Mouse (Mus musculus) c-Kit-positive CD71-positive TER-119-negative erythroid progenitor cells, embryonic 14.5 days (primary cell): Measurements from ENCODE around the gene Natd1.
A peak's percentile ranks its signal among the peaks of the same experiment; 100 is the strongest.

ENCODE experiments used
- DNase-seq: peaks from one replicate; pipeline ENCODE4 v3.0.0-alpha.2; 2013; ENCODE audit warnings: low read depth

The Natd1 gene

DNA sequence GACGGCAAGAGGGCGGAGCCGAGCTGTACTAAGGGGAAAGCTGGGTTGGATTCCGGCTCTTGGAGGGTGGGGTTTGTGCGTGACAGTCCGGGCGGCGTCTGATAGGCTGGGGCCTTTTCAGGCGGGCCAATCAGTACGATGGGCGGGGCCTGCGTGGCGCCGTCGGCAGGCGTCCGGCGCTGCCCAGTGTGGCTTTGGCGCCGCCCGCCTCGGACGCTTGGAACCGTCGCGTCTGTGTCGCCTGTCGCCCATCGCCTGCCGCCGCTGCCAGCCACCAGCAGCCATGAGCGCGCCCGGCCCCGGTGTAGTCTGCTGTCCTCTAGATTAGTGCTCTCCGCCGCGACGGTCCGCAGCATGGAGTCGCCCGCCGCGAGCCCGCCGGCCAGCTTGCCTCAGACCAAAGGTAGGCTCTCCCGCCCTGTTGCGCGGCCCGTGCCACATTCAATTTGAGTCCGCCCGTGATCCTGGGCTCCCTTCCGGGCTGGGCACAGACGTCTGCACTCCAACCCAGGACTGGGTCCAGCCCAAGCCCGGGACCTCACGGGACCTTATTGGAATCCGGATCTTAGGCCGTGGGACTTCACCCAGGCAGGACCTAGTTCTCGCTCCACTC, 17.4 kb upstream of the Natd1 start, which contains the start of gene Map2k3:
Map2k3 (plus strand) TSS at position 165 of the 613 bp plus-strand sequence.
- peak; percentile 93 for DNase-seq

- no peak for DNase-seq
Observed at GRCm38 (mm10) chr11:60931282-60931868, 16.8 kb upstream of the Natd1 start.

DNA sequence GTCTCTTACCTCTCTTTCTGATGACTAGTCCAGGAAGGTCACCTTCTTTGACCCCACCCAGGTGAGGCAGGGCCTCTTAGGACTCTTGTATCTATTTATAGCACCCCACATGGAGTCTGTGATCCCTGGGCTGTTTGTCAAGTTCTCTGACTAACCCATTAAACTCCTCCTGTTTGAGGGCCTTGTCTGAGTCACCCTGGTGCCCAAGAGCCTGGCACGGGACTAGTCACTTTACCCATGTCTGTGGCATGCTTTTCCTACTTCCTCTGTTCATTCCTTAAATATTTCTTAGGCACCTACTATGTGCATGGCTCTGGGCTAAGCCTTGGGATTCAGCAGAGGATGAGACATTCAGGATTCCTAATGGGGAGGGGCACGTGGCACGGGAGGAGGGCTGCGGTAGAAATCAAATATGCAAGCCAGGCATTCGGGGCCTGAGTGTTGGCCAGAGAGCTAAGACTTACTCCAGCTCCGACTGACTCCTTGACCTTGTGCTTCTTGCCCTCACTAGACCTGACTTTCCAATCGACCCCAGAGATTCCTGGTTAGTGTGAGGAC, 16.3 kb upstream of the Natd1 start:
- DNase-seq: no peak

GRCm38 (mm10) chr11:60927264-60927663, 12.7 kb upstream of the Natd1 start:
- peak; percentile 95 for DNase-seq

GRCm38 (mm10) chr11:60924981-60925380, 10.4 kb upstream of the Natd1 start:
- no peak for DNase-seq

- DNase-seq: peak; percentile 67
Observed at GRCm38 (mm10) chr11:60924498-60924897, 9.9 kb upstream of the Natd1 start.

DNA sequence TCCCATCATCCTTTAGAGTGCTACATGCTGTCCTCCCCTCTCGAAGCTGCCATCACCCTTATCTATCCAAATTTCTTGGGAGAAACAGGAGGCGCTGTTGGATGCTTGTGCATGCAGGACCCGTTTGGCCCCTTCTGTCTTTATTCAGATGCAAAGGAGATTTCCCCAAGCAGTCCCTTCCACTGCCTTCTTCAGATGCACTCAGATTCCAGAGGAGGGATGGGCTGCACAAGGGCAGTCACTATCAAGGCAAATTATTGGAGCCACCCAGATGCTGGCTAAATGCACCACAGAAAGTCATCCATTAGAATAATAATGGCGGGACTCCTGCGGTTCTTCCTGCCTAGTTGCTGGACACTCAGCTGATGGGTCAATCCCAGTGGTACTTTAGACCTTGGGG, 8.4 kb upstream of the Natd1 start:
- no peak for DNase-seq

DNA sequence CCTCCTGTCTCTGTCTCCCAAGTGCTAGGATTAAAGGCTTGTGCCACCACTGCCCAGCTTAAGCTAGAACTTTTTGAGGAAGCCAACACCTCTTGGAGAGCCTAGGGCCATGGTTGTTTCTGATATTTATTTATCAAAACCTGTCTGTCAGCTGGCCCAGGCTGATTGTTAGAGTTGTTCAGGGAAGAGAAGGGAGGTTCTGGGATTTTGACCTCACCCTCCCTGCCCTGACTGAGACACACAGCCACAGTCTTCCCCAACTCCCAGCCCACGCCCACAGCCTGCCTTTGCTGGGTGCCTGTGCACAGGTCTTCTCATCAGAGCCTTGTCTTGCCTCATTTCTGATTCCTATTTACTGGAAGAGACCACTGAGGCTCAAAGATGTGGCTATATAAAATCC, 7.6 kb upstream of the Natd1 start:
- DNase-seq: no peak

DNA sequence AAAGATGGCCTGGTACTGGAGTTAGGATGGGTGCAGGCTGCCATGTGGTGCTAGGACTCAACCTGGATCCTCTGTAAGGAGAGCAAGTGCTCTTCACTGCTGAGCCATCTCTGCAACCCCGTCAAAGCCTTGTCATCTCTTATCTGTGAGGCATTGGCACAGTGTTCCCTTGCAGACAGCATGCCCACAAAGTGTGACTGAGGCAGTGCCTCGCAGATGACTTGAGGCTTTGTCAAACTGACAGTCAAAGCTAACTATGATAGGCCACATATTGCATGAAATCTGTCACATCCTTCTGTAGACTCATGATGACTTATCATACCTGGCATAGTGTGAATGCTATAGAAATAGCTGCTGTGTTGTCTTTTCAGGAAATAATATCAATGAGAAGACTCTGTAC, 5.5 kb upstream of the Natd1 start:
- no peak for DNase-seq

DNA sequence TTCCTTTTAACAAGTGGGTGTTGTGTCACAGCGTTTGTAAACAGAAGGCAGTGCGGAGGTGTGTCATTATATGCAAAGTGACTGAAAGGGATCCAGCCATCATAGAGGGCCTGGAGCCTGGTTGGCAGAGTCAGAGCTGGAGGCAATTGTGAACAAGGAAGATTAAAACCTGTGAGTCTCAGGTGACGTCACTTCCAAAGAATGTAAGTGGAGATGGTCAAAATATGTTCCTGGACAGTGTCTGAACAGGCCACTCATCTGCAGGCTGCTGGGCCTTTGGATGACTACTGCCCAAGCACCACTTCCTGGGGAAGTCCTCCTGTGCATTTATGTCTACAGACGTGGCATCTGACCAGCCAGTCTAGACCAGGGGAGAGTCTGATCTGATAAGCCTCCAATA, 651 bp upstream of the Natd1 start:
- DNase-seq: no peak

DNA sequence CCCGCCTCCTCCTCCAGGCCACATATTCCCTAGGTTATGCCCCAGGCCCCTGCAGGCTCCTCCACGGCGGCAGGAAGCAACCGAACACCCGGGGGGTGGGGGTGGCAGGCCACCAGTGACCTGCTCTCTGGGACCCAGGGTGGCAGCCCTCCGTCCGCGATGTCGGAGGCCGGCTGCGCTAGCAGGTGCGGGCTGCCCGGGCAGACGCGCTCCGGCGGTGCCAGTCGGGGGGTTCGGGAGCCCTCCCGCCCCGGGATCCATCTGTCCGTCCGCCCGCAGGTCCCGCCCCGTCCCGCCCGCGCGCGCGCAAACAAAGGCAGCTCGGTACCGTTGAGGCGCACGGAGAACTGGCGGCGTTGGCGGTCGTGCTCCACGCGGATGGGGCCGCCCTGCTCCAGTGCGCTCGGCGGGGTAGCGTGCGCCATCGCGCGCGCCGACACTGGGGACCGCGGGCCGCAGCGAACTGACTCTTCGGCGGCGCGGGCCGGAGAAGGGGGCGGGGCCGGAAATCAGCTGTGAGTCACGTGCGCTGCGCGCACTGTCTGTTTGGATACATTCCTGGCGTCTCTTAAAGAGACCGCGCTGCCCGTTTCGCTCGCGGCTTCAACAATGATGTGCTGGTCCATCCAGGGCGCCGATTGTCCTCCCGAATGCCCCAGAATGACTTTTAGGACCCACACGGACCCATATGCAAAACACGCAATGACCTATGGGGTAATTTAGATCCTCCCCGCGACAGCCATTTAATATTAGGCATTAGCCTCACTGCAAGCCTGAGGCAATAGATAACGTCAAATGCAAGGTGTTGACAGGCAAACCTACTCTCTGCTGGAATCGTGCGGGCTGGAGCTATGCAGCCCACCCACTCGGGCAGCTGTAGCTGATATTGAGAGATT, 1.0 kb downstream of the Natd1 start:
- DNase-seq: peak; percentile 77

GRCm38 (mm10) chr11:60912525-60912973, 2.0 kb downstream of the Natd1 start:
- no peak for DNase-seq

- DNase-seq: no peak
Observed at GRCm38 (mm10) chr11:60909626-60910025, 4.9 kb downstream of the Natd1 start.

- DNase-seq: no peak
Observed at GRCm38 (mm10) chr11:60908073-60908472, 6.5 kb downstream of the Natd1 start.

GRCm38 (mm10) chr11:60906449-60906848, 8.1 kb downstream of the Natd1 start:
- DNase-seq: no peak

GRCm38 (mm10) chr11:60905407-60906120, 9.0 kb downstream of the Natd1 start:
- DNase-seq: no peak

GRCm38 (mm10) chr11:60903661-60904061, 10.9 kb downstream of the Natd1 start:
- DNase-seq: no peak

- no peak for DNase-seq
Observed at GRCm38 (mm10) chr11:60902486-60902885, 12.1 kb downstream of the Natd1 start.

DNA sequence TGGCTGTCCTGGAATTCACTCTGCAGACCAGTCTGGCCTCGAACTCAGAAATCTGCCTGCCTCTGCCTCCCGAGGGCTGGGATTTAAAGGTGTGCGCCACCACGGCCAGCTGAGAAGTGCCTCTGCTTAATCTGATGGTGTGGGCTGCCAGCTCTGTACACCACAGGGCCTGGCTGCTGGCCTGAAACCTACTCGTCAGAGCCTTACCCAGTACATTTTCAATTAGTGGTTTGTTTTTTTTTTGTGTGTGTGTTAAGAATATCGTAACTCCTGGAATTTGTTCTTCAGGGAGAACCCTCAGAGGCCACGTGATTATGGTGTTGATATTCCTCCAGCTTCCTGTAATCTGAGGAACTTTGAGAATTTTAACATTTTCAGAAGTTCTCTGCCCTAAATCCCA, 12.5 kb downstream of the Natd1 start:
- no peak for DNase-seq

- DNase-seq: no peak
Observed at GRCm38 (mm10) chr11:60895915-60896314, 18.6 kb downstream of the Natd1 start.

DNA sequence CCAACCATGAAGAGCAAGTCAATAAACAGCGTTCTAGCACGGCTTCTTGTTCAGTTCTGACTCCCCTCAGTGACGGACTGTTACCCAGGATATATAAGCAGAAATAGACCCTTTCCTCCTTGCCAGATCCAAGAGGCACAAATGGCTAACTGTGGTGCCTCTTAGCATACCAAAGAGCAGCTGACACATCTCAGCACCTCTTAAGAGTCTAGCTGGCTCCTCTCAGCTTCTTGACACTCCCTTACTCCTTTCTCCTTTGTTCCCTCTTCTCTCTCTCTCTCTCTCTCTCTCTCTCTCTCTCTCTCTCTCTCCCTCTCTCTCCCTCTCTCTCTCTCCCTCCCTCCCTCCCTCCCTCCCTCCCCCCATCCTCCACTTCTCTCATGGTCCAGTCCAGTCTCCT, 23.8 kb downstream of the Natd1 start:
- no peak for DNase-seq

GRCm38 (mm10) chr11:60890286-60890685, 24.3 kb downstream of the Natd1 start:
- DNase-seq: no peak
